Mouse (Mus musculus): ENCODE measurements around the gene Cmklr1.

Cmklr1 gene

DNA sequence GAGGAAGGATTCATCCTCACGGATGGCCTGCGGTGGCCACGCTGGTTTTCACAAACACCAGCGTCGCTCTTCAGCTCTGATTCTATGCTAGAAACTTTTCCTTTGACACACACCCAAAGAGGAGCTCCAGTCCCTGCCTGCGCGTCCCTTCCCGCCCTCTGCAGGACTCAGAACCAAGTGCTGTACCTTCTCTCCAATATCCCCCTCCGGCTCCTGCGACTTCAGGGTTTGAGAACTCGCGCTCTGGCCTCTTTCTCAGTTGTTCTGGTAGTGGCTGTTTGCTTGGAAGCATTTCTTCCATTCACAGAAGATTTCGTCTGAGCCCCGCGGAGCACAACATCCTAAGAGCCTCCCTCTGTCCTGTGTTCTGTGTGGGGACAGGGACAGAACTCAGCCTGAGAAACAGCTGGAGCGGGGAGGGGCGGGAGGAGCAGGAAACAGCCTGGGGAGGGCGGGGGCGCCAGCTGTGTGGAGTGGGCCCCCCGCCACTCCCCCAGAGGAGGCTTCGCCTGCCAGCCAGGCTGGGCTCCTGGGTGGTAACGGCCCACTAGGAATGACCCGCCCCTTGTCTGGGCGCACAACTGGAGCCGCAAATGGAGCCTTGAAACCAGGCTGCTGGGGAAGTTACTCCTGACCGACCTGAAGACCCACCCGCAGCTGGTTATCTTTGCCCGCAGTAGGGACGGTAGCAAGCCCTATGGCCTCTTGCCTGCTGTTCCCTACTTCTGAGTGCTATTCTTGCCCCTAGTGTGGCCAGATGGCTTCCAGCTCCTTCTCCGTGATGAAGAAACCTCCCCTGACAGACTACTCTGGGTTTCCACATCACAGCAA lies at the start of gene Cmklr1:
TSS of gene Cmklr1 (minus strand) at position 392 of the 831 bp plus-strand sequence.
- no peak for DNase-seq (ENCODE audit: low spot score)

DNA sequence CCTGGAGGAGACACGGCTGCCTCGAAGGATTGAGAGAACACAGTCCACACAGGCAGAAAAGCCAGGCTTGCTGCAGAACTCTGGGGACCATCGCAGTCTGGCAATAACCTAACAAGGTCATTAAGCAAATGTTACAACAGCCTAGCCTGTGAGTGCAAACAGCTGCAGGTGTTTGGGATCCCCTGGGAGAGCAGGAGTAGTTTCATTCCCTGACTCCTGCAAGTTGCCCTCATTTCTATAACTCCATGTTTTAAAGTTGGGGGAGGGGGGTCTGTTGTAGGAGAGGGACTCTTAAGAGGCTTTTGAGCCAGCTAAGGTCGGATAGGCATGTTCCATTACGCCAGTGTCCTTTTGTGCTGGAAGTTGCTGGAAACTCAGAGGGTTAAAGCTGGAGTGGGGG lies 44.2 kb upstream of the Cmklr1 start:
- no peak for DNase-seq (ENCODE audit: low spot score)

DNA sequence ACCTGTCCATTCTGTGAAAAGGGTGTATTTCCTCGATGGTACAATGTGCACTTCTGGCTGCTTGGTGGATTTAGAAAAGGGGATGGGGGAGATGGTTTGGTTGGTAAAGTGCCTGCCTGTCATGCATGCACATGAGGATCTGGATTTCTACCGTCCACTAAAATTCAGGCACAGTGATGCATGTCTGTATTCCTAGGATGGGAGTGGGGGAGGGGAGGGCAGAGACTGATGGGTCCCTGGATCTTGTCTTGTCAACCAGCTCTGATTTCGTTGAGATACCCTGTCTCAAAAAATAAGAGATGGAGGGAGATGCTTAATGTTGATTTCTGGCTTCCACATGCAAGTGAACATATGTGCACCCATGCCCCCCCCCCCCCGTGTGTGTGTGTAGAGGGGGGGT lies 43.8 kb upstream of the Cmklr1 start:
- no peak for DNase-seq (ENCODE audit: low spot score)

DNA sequence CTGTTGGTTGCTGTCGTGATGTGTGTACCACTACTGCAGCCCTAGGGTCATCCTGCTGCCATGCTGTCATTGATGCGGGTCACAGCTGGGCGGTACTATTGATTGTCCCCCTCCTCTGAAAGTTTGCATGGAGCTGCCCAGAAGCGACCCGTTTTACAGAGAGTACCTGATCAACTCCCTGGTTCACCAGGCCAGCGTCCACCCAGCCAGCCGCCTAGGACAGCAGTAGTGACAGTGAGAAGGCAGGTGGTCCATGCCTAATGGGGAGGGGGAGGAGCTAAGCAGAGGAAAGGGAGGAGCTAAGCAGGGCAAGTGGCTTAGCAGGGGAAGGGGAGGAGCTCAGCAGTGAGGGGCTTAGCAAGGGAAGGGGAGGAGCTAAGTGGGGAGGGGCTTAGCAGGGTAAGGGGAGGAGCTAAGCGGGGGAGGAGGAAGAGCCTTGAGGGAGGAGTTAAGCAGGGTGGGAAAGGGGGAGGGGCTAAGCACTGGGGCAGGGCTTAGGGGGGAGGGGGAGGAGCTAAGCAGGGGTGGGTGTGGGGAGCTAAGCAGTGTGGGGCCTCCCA lies 43.0 kb upstream of the Cmklr1 start:
- no peak for DNase-seq (ENCODE audit: low spot score)

DNA sequence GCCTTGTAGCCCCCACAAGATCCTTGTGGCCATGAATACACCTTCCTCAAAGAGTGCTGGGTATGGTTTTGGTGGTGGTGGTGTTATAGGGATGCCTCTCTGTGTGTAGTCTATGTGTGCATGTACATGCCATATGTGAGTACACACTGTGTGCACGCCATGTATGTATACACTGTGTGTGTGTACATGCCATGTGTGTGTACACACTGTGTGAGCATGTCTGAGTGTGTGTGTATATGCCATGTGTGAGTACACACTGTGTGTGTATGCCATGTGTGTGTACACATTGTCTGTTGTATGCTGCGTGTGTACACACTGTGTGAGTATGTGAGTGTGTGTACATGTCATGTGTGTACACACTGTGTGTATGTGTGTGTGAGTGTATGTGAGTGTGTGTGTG lies 40.6 kb upstream of the Cmklr1 start:
- DNase-seq (ENCODE audit: low spot score), result no peak

DNA sequence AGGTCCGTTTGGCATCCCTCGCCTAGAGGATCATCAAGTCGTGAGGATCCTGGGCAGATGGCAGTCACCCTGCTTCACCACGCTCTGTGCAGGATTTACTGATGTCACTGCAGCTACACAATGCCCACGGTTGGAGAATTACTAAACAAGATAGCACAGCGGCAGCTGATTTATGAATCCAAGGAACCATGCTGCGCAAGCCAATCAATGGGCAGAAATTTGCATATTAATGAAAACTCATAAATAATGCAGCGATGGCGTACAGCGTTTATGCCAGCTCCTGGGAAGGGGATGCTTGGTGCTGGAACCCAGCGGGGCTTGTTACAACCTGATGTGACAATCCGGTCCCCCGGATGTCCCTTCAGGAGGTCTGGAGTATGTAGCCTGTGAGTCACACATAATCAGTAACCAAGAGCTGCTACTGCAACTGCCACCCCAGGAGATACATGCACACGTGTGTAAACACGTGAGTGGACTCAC lies 39.9 kb upstream of the Cmklr1 start:
- no peak for DNase-seq (ENCODE audit: low spot score)

DNA sequence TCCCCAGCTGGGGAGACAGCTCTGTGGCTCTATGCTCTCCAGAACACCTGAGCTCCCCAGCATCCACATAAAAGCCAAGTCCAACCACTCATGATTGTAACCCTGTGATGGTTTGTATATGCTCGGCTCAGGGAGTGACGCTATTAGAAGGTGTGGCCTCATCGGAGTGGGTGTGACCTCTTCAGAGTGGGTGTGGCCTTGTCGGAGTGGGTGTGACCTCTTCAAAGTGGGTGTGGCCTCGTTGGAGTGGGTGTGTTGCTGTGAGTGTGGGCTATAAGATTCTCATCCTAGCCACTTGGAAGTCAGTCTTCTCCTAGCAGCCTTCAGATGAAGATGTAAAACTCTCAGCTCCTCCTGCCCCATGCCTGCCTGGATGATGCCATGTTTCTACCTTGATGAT lies 37.3 kb upstream of the Cmklr1 start:
- no peak for DNase-seq (ENCODE audit: low spot score)

DNA sequence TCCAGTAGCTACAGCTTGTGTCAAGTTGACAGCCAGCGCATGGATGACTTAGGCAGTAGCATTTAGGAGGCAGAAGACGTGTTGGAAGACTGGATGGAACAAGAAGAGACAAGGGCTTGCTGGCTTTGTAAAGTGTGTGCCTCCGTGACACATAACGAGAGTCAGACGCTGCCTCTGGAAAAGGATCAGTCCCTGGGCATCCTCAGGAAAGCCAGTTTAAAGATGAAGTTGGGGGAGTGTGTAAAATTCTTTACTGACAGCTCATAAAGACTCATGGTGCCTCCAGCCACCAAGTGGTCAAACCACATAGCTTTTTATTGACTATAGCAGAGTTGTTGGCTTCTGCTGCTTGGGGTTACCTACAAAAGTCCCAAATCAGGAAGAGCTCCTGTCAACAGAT lies 35.2 kb upstream of the Cmklr1 start:
- DNase-seq (ENCODE audit: low spot score), result no peak

DNA sequence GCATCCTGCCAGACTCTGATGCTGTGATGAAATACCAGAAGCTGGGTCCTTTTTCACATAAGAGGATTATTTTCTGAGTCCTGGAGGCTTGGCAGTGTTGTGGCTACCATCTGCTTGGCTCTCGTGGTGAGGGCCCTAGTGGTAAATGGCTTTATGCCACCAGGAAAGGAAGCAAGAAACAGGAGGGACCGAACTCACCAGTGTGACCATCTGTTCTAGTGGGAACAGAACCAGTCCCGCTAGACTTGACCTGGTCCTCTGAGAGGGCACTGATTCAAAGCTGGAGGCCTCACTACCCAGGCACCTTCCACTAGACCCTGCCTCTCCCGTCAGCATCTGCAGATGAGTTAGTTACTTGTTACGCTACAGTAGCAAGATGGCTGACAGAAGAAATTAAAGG lies 33.0 kb upstream of the Cmklr1 start:
- no peak for DNase-seq (ENCODE audit: low spot score)

DNA sequence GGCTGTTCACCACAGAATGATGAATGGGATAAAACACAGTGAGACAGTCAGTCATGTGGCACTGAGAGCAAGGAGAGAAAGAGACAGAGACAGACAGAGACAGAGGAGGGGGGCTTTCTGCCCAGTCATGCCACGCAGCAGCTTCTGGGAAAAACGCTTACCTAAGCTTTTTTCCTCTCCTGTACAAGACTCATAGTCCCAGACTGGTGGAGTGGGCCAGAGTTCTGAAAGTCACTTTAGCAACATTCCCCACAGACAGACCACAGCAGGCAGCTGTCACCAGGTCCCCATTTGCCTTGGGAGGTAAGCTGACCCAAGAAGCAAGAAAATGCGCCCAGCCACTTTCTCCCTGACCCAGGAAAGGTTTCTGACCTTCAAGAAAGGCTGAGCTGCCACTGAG lies 32.2 kb upstream of the Cmklr1 start:
- no peak for DNase-seq (ENCODE audit: low spot score)

DNA sequence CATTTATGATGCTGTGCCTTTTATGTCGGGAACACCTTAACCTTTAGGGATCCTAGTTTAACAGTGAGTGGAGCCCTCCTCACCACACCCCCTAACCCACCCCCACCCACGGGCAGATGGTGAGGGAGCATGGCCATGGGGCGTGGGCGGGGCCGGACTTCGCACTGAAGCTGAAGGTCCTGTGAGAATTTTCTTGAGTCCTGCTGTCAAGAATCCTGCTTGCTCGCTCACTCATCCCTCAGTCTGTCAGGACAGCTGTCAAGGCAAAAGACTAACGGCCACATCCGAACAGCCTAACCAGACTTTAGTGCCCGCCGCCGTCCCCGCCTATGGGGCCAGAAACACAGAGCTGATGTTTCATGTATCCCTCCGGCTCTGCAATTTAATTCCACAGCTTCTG lies 31.0 kb upstream of the Cmklr1 start:
- DNase-seq (ENCODE audit: low spot score), result no peak

DNA sequence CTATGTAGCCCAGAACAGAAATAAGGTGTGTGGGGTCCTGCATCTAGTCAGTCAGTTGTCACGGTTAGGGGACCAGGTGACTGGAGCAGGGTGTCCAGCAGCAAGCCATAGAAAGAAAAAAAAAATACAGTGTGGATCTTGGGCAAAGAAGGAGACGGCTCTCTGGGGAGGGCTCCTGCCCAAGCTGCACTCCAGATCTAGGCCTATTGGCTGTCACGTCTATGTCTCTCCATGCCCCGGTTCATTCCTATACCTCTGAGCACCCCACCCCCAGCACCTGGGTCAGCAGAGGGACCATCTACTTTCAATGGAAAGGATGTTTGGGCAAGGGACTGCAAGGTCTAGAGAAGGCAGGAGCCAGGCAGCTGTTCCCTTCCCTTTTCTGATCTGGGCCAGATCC lies 29.3 kb upstream of the Cmklr1 start:
- no peak for DNase-seq (ENCODE audit: low spot score)

DNA sequence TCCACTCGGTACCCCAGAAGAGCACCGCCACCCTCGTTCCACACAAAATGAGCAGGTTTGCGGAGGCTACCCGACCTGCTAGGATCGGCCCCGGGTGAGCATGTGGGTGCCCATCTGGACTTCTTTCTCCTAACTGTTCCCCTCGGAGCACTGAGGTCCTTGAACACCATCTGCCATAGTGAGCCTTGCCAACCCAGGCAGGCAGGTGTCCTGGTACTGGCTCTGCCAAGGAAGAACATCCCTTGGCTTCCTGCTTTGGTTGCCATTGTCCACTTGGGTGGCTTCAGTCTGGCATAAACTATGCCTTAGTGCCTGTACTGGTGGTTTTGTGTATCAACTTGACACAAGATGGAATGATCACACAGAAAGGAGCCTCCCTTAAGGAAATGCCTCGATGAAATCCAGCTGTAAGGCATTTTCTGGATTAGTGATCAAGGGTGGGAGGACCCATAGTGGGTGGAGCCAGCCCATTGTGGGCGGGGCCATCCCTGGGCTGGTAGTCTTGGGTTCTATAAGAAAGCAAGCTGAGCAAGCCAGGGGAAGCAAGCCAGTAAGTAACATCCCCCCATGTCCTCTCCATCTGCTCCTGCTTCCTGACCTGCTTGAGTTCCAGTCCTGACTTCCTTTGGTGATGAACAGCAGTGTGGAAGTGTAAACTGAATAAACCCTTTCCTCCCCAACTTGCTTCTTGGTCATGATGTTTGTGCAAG lies 28.7 kb upstream of the Cmklr1 start:
- no peak for DNase-seq (ENCODE audit: low spot score)

DNA sequence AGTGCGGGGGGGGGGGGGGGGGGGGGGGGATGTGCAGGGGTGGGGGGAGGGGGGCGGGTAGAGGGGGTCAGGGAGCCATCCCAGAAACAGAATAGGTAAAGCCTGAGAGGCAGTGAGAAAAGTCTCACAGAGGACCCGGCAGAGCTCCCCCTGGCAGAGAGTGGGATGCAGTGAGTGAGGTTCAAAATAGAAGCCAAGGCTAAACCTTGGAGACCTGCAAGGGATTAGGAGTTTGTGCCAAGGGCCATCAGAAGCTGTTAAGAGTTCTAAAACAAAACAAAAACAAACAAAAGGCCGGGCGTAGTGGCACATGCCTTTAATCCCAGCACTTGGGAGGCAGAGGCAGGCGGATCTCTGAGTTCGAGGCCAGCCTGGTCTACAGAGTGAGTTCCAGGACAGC lies 27.3 kb upstream of the Cmklr1 start:
- DNase-seq (ENCODE audit: low spot score), result no peak

DNA sequence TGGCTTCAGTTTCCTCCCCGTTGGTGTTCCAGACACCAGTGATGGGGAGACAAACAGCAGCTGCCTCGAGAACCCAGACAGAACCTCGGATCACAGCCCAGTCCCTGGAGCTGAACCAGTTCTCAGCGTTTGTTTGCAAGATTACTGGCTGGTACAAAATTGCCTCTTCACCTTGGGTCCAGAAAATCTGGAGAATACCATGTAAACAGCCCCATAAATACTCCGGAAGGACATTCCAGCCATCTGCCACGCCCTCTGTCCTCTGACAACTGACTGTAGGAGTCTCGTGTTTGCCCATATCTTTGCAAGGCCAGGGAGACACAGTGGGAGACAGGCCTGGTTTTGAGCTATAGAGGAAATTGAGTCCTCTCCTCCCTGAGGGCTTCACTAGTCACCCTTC lies 24.6 kb upstream of the Cmklr1 start:
- DNase-seq (ENCODE audit: low spot score), result no peak

DNA sequence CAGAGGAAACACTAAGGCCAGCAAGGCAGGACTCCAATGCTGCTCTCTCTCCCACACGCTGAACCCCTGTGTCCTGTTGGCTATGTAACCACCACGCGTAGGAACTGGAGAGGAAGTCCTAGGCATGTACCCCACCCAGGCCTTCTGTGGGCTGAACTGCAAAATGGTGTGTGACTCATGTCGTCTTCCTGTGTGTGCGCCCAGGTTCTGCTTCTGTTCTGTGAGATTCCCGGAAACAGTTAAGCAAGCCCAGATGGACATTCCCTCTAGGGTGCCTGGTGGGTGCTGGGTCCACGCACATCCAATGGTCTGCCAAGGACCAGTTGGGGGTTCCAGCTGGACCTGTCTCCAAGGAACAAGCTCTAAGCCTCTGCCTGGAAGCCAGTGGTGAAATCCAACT lies 22.2 kb upstream of the Cmklr1 start:
- DNase-seq (ENCODE audit: low spot score), result no peak

DNA sequence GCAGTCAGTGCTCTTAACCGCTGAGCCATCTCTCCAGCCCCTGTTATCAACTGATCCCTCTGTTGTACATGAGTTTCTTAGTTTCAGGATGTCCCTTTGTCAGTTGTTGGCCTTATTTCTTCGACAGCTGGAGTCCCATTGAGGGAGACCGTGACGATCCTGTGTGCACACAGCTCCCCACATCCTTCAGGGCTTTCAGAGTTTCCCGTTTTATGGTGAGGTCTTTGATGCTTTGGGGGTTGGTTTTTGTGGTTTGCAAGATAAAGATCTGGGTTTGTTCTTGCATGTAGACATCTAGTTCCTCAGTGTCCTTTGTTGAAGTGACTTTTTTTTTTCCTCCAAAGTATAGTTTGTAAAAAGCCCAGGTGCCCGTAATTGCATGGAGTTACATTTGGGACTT lies 20.4 kb upstream of the Cmklr1 start:
- DNase-seq (ENCODE audit: low spot score), result no peak

DNA sequence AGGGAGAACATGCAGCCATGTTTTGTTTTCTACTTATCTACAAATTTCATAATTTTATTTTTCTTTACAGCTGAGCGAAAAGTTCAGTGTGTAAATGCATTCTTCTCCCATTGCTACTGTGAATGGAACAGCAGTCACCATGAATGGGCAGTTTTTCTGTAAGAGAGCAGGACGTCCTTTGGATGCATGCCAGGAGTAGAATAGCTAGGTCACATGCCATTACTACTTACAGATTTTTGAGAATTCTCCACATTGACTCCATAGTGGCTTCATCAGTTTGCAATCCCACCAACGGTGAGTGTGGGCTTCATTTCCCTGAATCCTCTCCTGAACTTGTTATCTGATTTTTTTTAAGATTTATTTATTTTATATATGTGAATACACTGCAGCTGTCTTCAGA lies 19.9 kb upstream of the Cmklr1 start:
- DNase-seq (ENCODE audit: low spot score), result no peak

DNA sequence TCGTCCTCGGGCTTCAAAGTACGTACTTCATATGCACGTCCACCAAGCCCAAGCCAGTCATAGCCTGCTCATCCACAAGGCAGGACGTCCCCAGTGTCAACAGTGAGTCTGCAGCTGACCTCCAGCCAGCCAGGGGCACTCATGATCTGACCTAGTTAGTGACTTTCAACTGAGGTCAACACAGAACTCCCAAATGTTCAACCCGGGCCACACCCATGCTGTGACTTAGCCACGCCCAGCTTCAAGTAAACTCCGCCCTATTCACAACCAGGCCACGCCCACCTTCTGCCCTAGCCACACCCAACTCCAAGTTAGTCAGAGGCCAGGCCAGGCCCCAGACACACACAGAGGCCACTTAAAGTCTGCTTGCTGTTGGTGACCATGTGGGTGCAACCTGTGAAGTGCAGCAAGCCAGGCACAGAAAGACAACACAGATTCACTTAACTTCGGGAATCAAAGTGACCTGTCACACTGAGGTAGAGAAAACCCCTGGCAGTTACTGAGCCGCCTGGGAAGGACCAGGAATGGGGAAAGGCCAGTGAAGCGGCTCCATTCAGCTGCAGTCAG lies 14.5 kb upstream of the Cmklr1 start:
- no peak for DNase-seq (ENCODE audit: low spot score)

DNA sequence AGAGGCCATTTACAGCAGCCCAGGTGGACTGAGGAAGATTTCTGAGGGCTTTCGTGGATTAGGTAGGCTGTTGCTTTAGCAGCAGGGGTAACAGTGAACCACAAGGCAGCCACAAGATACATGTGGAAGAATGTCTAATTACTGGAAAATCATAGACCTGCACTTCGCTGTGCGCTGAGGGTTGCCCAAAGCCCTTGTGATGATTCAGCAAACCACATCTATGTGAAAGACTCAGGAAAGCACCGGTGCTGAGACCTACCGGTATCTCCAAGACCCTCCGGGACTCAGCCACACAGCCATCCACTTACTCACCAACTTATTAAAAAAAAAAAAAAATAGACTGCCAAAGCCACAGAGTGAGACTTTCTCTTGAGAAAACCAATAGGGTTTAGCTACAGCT lies 13.9 kb upstream of the Cmklr1 start:
- DNase-seq (ENCODE audit: low spot score), result no peak

DNA sequence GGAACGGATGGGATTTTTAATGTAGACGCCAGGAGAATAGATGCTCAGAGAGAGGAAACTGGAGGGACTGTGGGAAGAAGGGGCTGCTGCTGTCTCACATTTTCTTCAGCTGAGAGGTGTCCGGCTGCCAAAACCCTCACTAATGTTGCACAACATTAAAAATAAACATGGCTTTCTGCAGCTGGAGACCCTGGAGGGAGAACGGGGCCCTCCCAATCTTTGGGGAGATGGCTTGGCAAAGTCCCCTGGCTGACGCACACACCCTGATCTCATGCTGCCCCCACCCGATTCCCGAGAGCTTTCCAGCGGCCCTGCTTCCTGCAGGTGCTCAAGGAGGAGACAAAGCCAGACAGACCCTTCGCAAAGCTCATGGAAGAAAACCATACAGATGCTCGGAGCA lies 10.6 kb upstream of the Cmklr1 start:
- no peak for DNase-seq (ENCODE audit: low spot score)

DNA sequence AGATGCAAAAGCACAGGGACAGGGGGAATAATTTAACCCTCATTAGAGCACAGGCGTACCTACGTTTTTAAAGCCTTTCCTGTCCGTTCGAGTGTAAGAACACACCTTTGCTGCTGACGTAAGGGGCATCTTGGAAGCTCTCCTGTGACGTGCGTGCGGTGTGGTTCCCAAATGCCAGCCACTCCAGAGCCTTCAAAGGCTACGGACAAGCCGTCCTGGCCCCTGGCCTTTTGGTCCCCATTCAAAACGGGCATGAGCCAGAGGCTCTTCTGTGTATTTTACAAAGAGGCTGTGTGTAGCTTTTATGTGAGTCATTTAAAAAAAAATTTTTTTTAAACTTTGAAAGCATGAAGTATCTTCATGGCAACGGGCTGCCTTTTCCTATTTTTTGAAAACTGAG lies 4.6 kb upstream of the Cmklr1 start:
- no peak for DNase-seq (ENCODE audit: low spot score)

DNA sequence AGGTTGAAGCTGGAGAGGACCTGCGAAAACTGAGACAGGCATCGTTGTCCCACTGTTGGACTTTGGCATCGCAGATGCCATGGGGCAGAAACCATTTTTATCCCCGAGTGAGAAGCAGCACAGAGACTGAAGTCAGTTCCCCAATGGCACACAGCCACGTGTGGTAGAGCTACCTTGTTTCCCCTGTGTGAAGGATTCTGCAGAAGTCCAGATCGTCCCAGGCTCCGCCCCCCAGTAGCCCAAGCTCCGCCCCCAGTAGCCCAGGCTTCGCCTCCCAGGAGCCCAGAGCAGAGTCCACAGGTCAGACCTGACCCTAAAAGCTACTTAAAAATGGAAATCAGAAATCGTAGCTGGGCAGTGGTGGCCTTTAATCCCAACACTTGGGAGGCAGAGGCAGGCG lies 4.0 kb upstream of the Cmklr1 start:
- no peak for DNase-seq (ENCODE audit: low spot score)

Data from layer of hippocampus, adult 11-12 months (tissue).